11 mouse cellular contexts compared by ENCODE assay signal in the genomic region with DNA sequence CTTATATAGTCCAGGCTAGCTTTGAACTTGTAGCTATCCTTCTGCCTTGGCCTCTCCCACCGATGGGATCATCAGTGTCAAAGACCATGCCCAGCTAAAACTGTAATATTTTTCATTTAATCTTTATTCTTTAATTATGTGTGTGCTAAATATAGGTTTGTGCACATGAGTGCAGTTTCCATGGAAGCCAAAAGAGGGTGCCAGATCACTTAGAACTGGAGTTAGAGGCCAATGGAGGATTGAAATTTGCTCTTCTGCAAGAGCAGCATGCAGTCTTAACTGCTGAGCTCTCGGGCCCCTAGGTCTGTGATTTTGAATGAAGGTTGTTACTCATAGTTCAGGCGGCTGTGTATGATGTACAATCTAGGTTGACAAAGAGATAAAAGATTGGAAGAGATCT.
A peak's percentile ranks its signal among the peaks of the same experiment; 100 is the strongest.
DNase-seq lines count a peak whose midpoint lies in the region; TF ChIP-seq lines count a peak whose summit lies in the region.
"Had no signal": no experiment of that assay in that cellular context is flagged by ENCODE, and none has a peak within 500 bp of the region (broad histone marks: within the 10 kb centered on the region; RNA-seq: fewer than 3 reads in every experiment).

No protein-coding gene starts in this region.

- intact Hi-C loops in left cerebral cortex, adult 2 months (cut with DNase I): no loop called here

- H3K4me3 ChIP-seq in left cerebral cortex, adult 2 months: no peak overlapping the region
- H3K4me3 ChIP-seq: hindbrain, embryonic 10.5 days; limb, embryonic 12.5 days; midbrain, embryonic 12.5 days had no signal

- DNase-seq in embryo, embryonic 11 days: peak; percentile 25
- DNase-seq in embryo, embryonic 9.5 days (ENCODE audit: extremely low spot score): no peak
- DNase-seq in left cerebral cortex, adult 2 months (ENCODE audit: extremely low spot score in 1 of 2, low spot score in 2 of 2): peak; percentile 13 to 35
- no peak for DNase-seq in left cerebral cortex, adult 11 months (ENCODE audit: low spot score)
- peak; percentile 68 for DNase-seq in brain, adult 2 months (ENCODE audit: low read depth, low spot score)
- peak; percentile 22 for DNase-seq in retina, postnatal 1 day
- no peak for DNase-seq in adrenal gland, postnatal 4 days (ENCODE audit: low spot score in 2 of 2)
- DNase-seq in thymus, adult 18-20 months: no peak

- no peak overlapping the region for H3K27ac ChIP-seq in left cerebral cortex, adult 2 months
- H3K27ac ChIP-seq: hindbrain, embryonic 10.5 days; limb, embryonic 12.5 days; midbrain, embryonic 12.5 days had no signal

- TF ChIP-seq CTCF in left cerebral cortex, adult 2 months (IDR thresholded peaks at IDR 0.05): peak; percentile 56

Comparison
In these comparisons a context has a peak if more than half of its experiments do, and no peak if none do; other contexts are left out.
1. DNase-seq: peak in embryo, embryonic 11 days (single experiment), left cerebral cortex, adult 2 months (2 of 2), brain, adult 2 months (single experiment) and retina, postnatal 1 day (single experiment); none in embryo, embryonic 9.5 days (single experiment), left cerebral cortex, adult 11 months (single experiment), adrenal gland, postnatal 4 days (0 of 2) and thymus, adult 18-20 months (0 of 2).